12 mouse cellular contexts compared by ENCODE assay signal in the genomic region with DNA sequence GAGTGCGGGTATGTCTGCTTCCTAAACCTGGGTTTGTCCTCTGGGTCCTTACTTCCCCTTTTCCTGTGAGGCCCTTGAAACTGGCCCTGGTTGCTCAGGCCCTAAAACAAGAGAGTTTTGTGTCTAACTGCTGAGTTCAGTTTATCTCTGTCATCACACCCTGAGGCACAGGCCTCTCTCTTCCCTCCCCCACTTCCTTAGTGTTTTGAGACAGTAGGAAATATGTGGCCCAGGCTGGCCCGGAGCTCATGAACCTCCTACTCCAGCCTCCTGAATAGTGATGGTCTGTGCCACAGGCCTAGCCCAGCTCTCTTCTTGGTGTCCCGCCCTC. TPM values are rescaled to one million over a fixed set of nuclear protein-coding genes. Genes with fewer than 3 reads are reported as not detected.
A peak's percentile ranks its signal among the peaks of the same experiment; 100 is the strongest.
DNase-seq lines count a peak whose midpoint lies in the region; ATAC-seq and TF ChIP-seq lines count a peak whose summit lies in the region.
"Had no signal": no experiment of that assay in that cellular context is flagged by ENCODE, and none has a peak within 500 bp of the region (broad histone marks: within the 10 kb centered on the region; RNA-seq: fewer than 3 reads in every experiment).

No protein-coding gene starts in this region.

- no peak overlapping the region for H3K4me3 ChIP-seq in kidney, embryonic 14.5 days (ENCODE audit: low read length)
- H3K4me3 ChIP-seq in limb, embryonic 10.5 days, result no peak overlapping the region
- no peak overlapping the region for H3K4me3 ChIP-seq in forebrain, postnatal 0 days (ENCODE audit: low read depth, low read length)
- H3K4me3 ChIP-seq: myocyte had no signal

- ATAC-seq in kidney, embryonic 14.5 days (ENCODE audit: low FRiP score, low TSS enrichment), result peak; percentile 49
- no peak for ATAC-seq in forebrain, postnatal 0 days
- ATAC-seq: inflammation-experienced regulatory T-cells, adult 6 months had no signal

- no peaks in the 10 kb centered on the region for H3K27me3 ChIP-seq in kidney, embryonic 14.5 days (ENCODE audit: control insufficient read depth, insufficient read depth, low read length)
- H3K27me3 ChIP-seq in limb, embryonic 10.5 days (ENCODE audit: low read depth, poor library complexity, severe bottlenecking), result no peaks in the 10 kb centered on the region
- no peaks in the 10 kb centered on the region for H3K27me3 ChIP-seq in forebrain, postnatal 0 days (ENCODE audit: insufficient read depth, low read length)

- peaks cover 3% of the 10 kb centered on the region; the same call in 1 of the 2 replicates for H3K4me1 ChIP-seq in kidney, embryonic 14.5 days (ENCODE audit: control insufficient read depth, insufficient read depth, low read length)
- peaks cover 6% of the 10 kb centered on the region for H3K4me1 ChIP-seq in limb, embryonic 10.5 days
- no peaks in the 10 kb centered on the region for H3K4me1 ChIP-seq in forebrain, postnatal 0 days (ENCODE audit: insufficient read depth)

- H3K27ac ChIP-seq in kidney, embryonic 14.5 days (ENCODE audit: low read depth, low read length), result 0 out of 2 replicates have a peak overlapping the region, but pooled peaks have one; percentile 30
- H3K27ac ChIP-seq in limb, embryonic 10.5 days, result peak overlapping the region; percentile 58
- H3K27ac ChIP-seq in forebrain, postnatal 0 days (ENCODE audit: low read depth, low read length), result no peak overlapping the region

- H3K4me2 ChIP-seq in kidney, embryonic 14.5 days (replicated peaks; ENCODE audit: low read depth, low read length), result no peak overlapping the region
- no peak overlapping the region for H3K4me2 ChIP-seq in forebrain, postnatal 0 days (ENCODE audit: low read depth)

- TF ChIP-seq CTCF in forebrain, postnatal 0 days (IDR thresholded peaks at IDR 0.05; ENCODE audit: low read depth), result no peak

- H3K9me3 ChIP-seq in kidney, embryonic 14.5 days (ENCODE audit: control insufficient read depth, low read length), result no peaks in the 10 kb centered on the region
- no peaks in the 10 kb centered on the region for H3K9me3 ChIP-seq in limb, embryonic 10.5 days (replicated peaks)
- no peaks in the 10 kb centered on the region for H3K9me3 ChIP-seq in forebrain, postnatal 0 days (ENCODE audit: low read length)

- H3K36me3 ChIP-seq in kidney, embryonic 14.5 days (ENCODE audit: control insufficient read depth, insufficient read depth, low read length), result no peaks in the 10 kb centered on the region
- no peaks in the 10 kb centered on the region for H3K36me3 ChIP-seq in limb, embryonic 10.5 days
- H3K36me3 ChIP-seq in forebrain, postnatal 0 days (ENCODE audit: insufficient read depth), result no peaks in the 10 kb centered on the region

- 67% methylated on average over 3 of the region's 3 CpGs for WGBS in kidney, embryonic 14.5 days
- 75% methylated on average over 3 of the region's 3 CpGs for WGBS in limb, embryonic 10.5 days
- 90% methylated on average over 3 of the region's 3 CpGs for WGBS in forebrain, postnatal 0 days

- DNase-seq in kidney, adult 11 months, result no peak
- peak; percentile 98 for DNase-seq in MEL-GATA-1-ER (ENCODE audit: extremely low read depth, low read depth)
- DNase-seq in limb, embryonic 10.5 days (ENCODE audit: low spot score), result no peak
- peak; percentile 37 to 49 for DNase-seq in monocyte, adult 2 months (ENCODE audit: low read depth in 1 of 2, low spot score in 2 of 2)
- DNase-seq in forebrain, postnatal 0 days, result no peak
- no peak for DNase-seq in gastrocnemius, postnatal 4 days (ENCODE audit: low spot score in 2 of 2)
- DNase-seq: adrenal gland, postnatal 10 days; cerebellum, adult 9-10 months; right cerebral cortex, adult 18-20 months had no signal

- 0 out of 2 replicates have a peak overlapping the region, but pooled peaks have one; percentile 2 for H3K9ac ChIP-seq in kidney, embryonic 14.5 days (ENCODE audit: low read depth, low read length)
- no peak overlapping the region for H3K9ac ChIP-seq in forebrain, postnatal 0 days

RNA-seq across cellular contexts. Expression of a gene that starts 2.5 kb away (rescaled TPM):
- 0.40 and 1.6 TPM in 2 replicates for polyA plus RNA-seq in kidney, embryonic 14.5 days (2014; fragmentation: Nextera tagmentation; extraction: Ambion mirVana)
- polyA plus RNA-seq in limb, embryonic 10.5 days (2016; fragmentation: Nextera tagmentation; extraction: Ambion mirVana), result 0.13 TPM in 1 of 2 replicates, not detected in the other
- total RNA-seq in forebrain, postnatal 0 days (2014; rRNA removed), result 2.2 and 5.0 TPM in 2 replicates
- 0.36 and 0.81 TPM in 2 replicates for polyA plus RNA-seq in forebrain, postnatal 0 days (2015; fragmentation: Nextera tagmentation; extraction: Ambion mirVana)
- 1 to 10 TPM; 1.4 to 2.4 TPM for total RNA-seq in gastrocnemius, postnatal 4 days (2021)

RNA-seq across cellular contexts. Expression of a gene that starts 57.6 kb away (rescaled TPM):
- polyA plus RNA-seq in kidney, embryonic 14.5 days (2014; fragmentation: Nextera tagmentation; extraction: Ambion mirVana), result 151 and 210 TPM in 2 replicates
- polyA plus RNA-seq in limb, embryonic 10.5 days (2016; fragmentation: Nextera tagmentation; extraction: Ambion mirVana), result 197 and 214 TPM in 2 replicates
- total RNA-seq in forebrain, postnatal 0 days (2014; rRNA removed), result 230 and 256 TPM in 2 replicates
- 156 and 192 TPM in 2 replicates for polyA plus RNA-seq in forebrain, postnatal 0 days (2015; fragmentation: Nextera tagmentation; extraction: Ambion mirVana)
- 100 to 1,000 TPM; 205 to 211 TPM for total RNA-seq in gastrocnemius, postnatal 4 days (2021)

Comparison
In these comparisons a context has a peak if more than half of its experiments do, and no peak if none do; other contexts are left out.
1. DNase-seq: peak in MEL-GATA-1-ER (single experiment) and monocyte, adult 2 months (2 of 2); none in kidney, adult 11 months (single experiment), limb, embryonic 10.5 days (single experiment), forebrain, postnatal 0 days (single experiment) and gastrocnemius, postnatal 4 days (0 of 2).